Mouse (Mus musculus) liver, embryonic 14.5 days (tissue): Measurements from ENCODE around the gene Gm49388. TPM values are rescaled to one million over a fixed set of nuclear protein-coding genes. Genes with fewer than 3 reads are reported as not detected.

ENCODE experiments used
- ATAC-seq: fragments of 200-750 bp; cut with Nextera tagmentation; 2 replicates; pipeline ENCODE4 v1.8.0; 2017; ENCODE audit warnings: moderate number of reproducible peaks, mild to moderate bottlenecking, moderate library complexity; ENCODE audit not compliant: insufficient read depth
- DNase-seq, 3 experiments: peaks; one replicate each; pipeline ENCODE4 v3.0.0-alpha.2; 2012 to 2013; ENCODE audit warnings: low read depth in 3 of 3, low spot score in 3 of 3
- H3K27ac ChIP-seq: fragments of 300-500 bp; sonication (generic); 2 replicates; pipeline ENCODE4 v1.5.1; 2014; ENCODE audit warnings: moderate library complexity, mild to moderate bottlenecking, control low read depth, inconsistent platforms
- H3K27me3 ChIP-seq: fragments of 300-500 bp; sonication (generic); 2 replicates; pipeline ENCODE4 v1.6.1; 2014; ENCODE audit warnings: mild to moderate bottlenecking, low read length, moderate library complexity; ENCODE audit not compliant: control insufficient read depth, insufficient read depth
- H3K36me3 ChIP-seq: fragments of 300-500 bp; sonication (generic); replicated peaks from 2 replicates; pipeline ENCODE4 v1.6.1; 2014; ENCODE audit warnings: low read depth; ENCODE audit not compliant: control insufficient read depth, insufficient read depth
- H3K4me1 ChIP-seq, 2 experiments: fragments of 200-500 bp in 1 of 2; fragments of 300-500 bp in 1 of 2; sonication (generic) in 1 of 2; replicated peaks; 2 replicates each; pipeline ENCODE4 v1.6.1; 2012 to 2014; ENCODE audit warnings: antibody characterized with exemption in 1 of 2, inconsistent platforms in 1 of 2, low read length in 1 of 2; ENCODE audit not compliant: control insufficient read depth in 2 of 2, insufficient read depth in 2 of 2
- H3K4me2 ChIP-seq: fragments of 300-500 bp; sonication (generic); 2 replicates; pipeline ENCODE4 v1.6.1; 2014; ENCODE audit warnings: low read depth, mild to moderate bottlenecking, control low read depth, moderate library complexity
- H3K4me3 ChIP-seq, 2 experiments: fragments of 200-500 bp in 1 of 2; fragments of 300-500 bp in 1 of 2; sonication (generic) in 1 of 2; 2 replicates each; pipeline ENCODE4 v1.5.1; 2012 to 2014; ENCODE audit warnings: low read depth in 2 of 2, low read length in 2 of 2, mild to moderate bottlenecking in 2 of 2, control low read depth in 1 of 2, inconsistent platforms in 1 of 2, moderate library complexity in 1 of 2; ENCODE audit not compliant: insufficient read depth in 1 of 2
- H3K9ac ChIP-seq: fragments of 300-500 bp; sonication (generic); replicated peaks from 2 replicates; pipeline ENCODE4 v1.6.1; 2014; ENCODE audit warnings: mild to moderate bottlenecking, control low read depth, moderate library complexity
- H3K9me3 ChIP-seq: fragments of 300-500 bp; sonication (generic); 2 replicates; pipeline ENCODE4 v1.6.1; 2016; ENCODE audit warnings: low read length, mixed read lengths; ENCODE audit not compliant: control insufficient read depth
- CTCF ChIP-seq: IDR thresholded peaks from 2 replicates; pipeline ENCODE4 v1.5.1; 2016; ENCODE audit warnings: antibody characterized with exemption, low read depth, control low read depth
- EP300 ChIP-seq: IDR thresholded peaks from 2 replicates; pipeline ENCODE4 v1.6.1; 2016; ENCODE audit warnings: antibody characterized with exemption, low read depth
- WGBS: fragments of 180-500 bp; shearing (Covaris S2); extraction: QIAGEN DNeasy Blood & Tissue Kit; methylation state at CpG from one replicate; pipeline ENCODE4 v1.1.7; 2014; ENCODE audit not compliant: insufficient replicate concordance; 5-methylcytosine and 5-hydroxymethylcytosine counted together
- polyA plus RNA-seq, 2 experiments: library from polyadenylated mRNA; depleted of rRNA in 1 of 2; stranded (reverse) in 1 of 2; unstranded in 1 of 2; fragments of >200 nt; fragmentation: Nextera tagmentation in 1 of 2; extraction: Ambion mirVana in 1 of 2; gene quantifications; 2 replicates each; pipeline versions ENCODE4 v1.2.1 to v1.2.3; 2012 to 2014

The Gm49388 gene
- polyA plus RNA-seq, 2 experiments, result 1.2 TPM; not detected in 1

DNA sequence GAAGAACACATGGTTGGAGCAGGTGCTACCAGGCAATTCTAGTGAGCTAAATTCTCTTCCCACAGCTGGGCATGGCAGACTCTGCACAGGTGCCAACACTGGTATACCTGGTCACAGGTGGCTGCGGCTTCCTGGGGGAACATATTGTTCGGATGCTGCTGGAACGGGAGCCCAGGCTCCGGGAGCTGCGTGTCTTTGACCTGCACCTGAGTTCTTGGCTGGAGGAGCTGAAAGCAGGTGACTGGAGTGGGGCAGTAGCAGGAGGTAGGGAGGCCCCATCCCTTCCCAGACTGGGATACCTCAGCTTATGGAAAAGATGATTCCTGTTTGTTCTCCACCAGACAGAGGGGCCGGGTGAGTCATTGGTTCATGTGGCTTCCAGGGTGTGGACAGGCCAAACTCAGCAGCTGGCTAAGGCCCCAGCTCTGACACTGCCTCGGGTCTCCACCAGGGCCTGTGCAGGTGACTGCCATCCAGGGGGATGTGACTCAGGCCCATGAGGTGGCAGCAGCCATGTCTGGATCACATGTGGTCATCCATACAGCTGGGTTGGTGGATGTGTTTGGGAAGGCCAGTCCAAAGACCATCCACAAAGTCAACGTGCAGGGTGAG, 15.7 kb downstream of the Gm49388 start:
- Histone ChIP-seq H3K4me1 (peaks cover 17 to 24% of the 10 kb centered on the region in 2 experiments), H3K27ac (no peak overlapping the region; the same call in 1 of the 2 replicates), H3K4me2 (peak overlapping the region; percentile 57), H3K9me3 (no peaks in the 10 kb centered on the region), H3K4me3 (peak overlapping the region; percentile 30 to 47), H3K36me3 (peaks cover 29% of the 10 kb centered on the region), H3K27me3 (no peaks in the 10 kb centered on the region), H3K9ac (no peak overlapping the region; the same call in 1 of the 2 replicates)
- no peak for ATAC-seq
- no peak for DNase-seq
- TF ChIP-seq CTCF (no peak), EP300 (no peak)
- WGBS, result 73% methylated on average over 8 of the region's 8 CpGs

GRCm38 (mm10) chr7:127802313-127802712, 16.9 kb downstream of the Gm49388 start:
- TF ChIP-seq EP300, result no peak
- no peak for TF ChIP-seq CTCF
- Histone ChIP-seq H3K4me3 (no peak overlapping the region), H3K9me3 (no peaks in the 10 kb centered on the region), H3K36me3 (peaks cover 17% of the 10 kb centered on the region), H3K9ac (no peak overlapping the region), H3K27ac (no peak overlapping the region), H3K4me1 (peaks cover 24 to 36% of the 10 kb centered on the region in 2 experiments), H3K4me2 (no peak overlapping the region), H3K27me3 (no peaks in the 10 kb centered on the region)
- DNase-seq (no peak), ATAC-seq (no peak)
- WGBS, result 86% methylated on average over 17 of the region's 17 CpGs

DNA sequence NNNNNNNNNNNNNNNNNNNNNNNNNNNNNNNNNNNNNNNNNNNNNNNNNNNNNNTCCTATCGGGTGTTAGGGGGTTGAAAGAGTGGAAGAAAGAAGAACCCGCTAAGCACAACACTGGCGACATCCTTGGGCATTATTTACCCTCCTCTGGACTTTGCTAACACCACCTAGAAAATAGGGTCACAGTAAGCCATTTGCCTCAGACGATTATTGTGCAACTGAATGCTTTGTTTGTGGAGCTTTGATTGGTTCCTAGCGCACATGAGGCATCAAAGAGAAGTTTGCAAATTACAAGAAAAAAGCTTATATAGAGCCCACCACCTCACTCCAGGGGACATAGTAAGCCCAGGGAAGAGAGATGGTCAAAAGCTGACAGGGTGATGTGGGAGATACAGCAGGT, 23.4 kb downstream of the Gm49388 start:
- TF ChIP-seq EP300, result no peak
- TF ChIP-seq CTCF, result no peak

GRCm38 (mm10) chr7:127809846-127810245, 24.4 kb downstream of the Gm49388 start:
- Histone ChIP-seq H3K9ac (no peak overlapping the region), H3K4me1 (peaks cover 22 to 40% of the 10 kb centered on the region in 2 experiments), H3K9me3 (no peaks in the 10 kb centered on the region), H3K27ac (no peak overlapping the region), H3K4me3 (no peak overlapping the region), H3K27me3 (no peaks in the 10 kb centered on the region), H3K4me2 (no peak overlapping the region), H3K36me3 (no peaks in the 10 kb centered on the region)
- TF ChIP-seq EP300, result no peak
- no peak for TF ChIP-seq CTCF
- ATAC-seq (no peak), DNase-seq (no peak)
- 85% methylated on average over 1 of the region's 1 CpGs for WGBS

More for the DNA sequence above, 23.4 kb downstream of the Gm49388 start:
- DNase-seq (no peak), ATAC-seq (no peak)
- Histone ChIP-seq H3K4me2 (no peak overlapping the region), H3K9ac (no peak overlapping the region), H3K27ac (no peak overlapping the region; the same call in 1 of the 2 replicates), H3K27me3 (no peaks in the 10 kb centered on the region), H3K9me3 (no peaks in the 10 kb centered on the region), H3K4me3 (no peak overlapping the region), H3K4me1 (peaks cover 29 to 44% of the 10 kb centered on the region in 2 experiments), H3K36me3 (no peaks in the 10 kb centered on the region)
- WGBS, result 32% methylated on average over 5 of the region's 5 CpGs

DNA sequence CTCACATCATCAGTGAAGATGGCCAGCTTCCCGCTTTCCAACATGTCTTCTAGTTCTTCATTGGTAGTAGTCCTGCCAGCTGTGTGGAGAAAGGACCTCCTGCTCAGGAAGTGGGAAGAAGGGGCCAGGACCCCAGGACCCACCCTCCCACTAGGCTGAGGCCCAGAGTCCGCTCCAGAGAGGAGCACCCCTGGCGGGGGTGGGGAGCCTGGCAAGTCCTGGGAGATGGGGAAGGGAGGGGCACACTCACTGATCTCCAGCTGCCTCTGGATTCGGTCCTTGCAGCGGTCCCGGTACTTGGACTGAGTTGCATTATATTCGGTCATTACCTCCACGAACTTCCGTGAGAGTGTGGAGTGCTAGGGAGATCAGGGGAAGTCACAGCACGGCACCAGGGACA, 25.2 kb downstream of the Gm49388 start:
- no peak for DNase-seq
- 83% methylated on average over 10 of the region's 10 CpGs for WGBS
- ATAC-seq, result no peak
- Histone ChIP-seq H3K27ac (no peak overlapping the region), H3K4me2 (no peak overlapping the region), H3K36me3 (no peaks in the 10 kb centered on the region), H3K4me1 (peaks cover 14 to 37% of the 10 kb centered on the region in 2 experiments), H3K27me3 (no peaks in the 10 kb centered on the region), H3K9me3 (no peaks in the 10 kb centered on the region), H3K4me3 (no peak overlapping the region), H3K9ac (no peak overlapping the region)
- no peak for TF ChIP-seq EP300
- no peak for TF ChIP-seq CTCF
